Mouse (Mus musculus): ENCODE results near the gene Dock4.

The Dock4 gene

GRCm38 (mm10) chr12:40745501-40745900 is 299.7 kb downstream of the Dock4 start:
- no peak for DNase-seq (ENCODE audit: extremely low read depth, low read depth)

- no peak for DNase-seq (ENCODE audit: extremely low read depth, low read depth)
These were observed 300.3 kb downstream of the Dock4 start for GRCm38 (mm10) chr12:40746081-40746480.

GRCm38 (mm10) chr12:40759281-40759680 is 313.5 kb downstream of the Dock4 start:
- no peak for DNase-seq (ENCODE audit: extremely low read depth, low read depth)

GRCm38 (mm10) chr12:40767258-40767816 is 321.6 kb downstream of the Dock4 start:
- DNase-seq (ENCODE audit: extremely low read depth, low read depth), result no peak

- no peak for DNase-seq (ENCODE audit: extremely low read depth, low read depth)
These were observed 327.3 kb downstream of the Dock4 start for GRCm38 (mm10) chr12:40773091-40773490.

GRCm38 (mm10) chr12:40781554-40781953 is 335.8 kb downstream of the Dock4 start:
- DNase-seq (ENCODE audit: extremely low read depth, low read depth), result no peak

GRCm38 (mm10) chr12:40788621-40789111 is 342.9 kb downstream of the Dock4 start:
- no peak for DNase-seq (ENCODE audit: extremely low read depth, low read depth)

- DNase-seq (ENCODE audit: extremely low read depth, low read depth), result no peak
These were observed 343.9 kb downstream of the Dock4 start for GRCm38 (mm10) chr12:40789379-40790361.

- no peak for DNase-seq (ENCODE audit: extremely low read depth, low read depth)
These were observed 345.5 kb downstream of the Dock4 start for GRCm38 (mm10) chr12:40791221-40791620.

GRCm38 (mm10) chr12:40792184-40792650 is 346.5 kb downstream of the Dock4 start:
- no peak for DNase-seq (ENCODE audit: extremely low read depth, low read depth)

GRCm38 (mm10) chr12:40794066-40794465 is 348.3 kb downstream of the Dock4 start:
- DNase-seq (ENCODE audit: extremely low read depth, low read depth), result no peak

GRCm38 (mm10) chr12:40794756-40795155 is 349.0 kb downstream of the Dock4 start:
- no peak for DNase-seq (ENCODE audit: extremely low read depth, low read depth)

GRCm38 (mm10) chr12:40795768-40796167 is 350.0 kb downstream of the Dock4 start:
- DNase-seq (ENCODE audit: extremely low read depth, low read depth), result no peak

GRCm38 (mm10) chr12:40796813-40797491 is 351.2 kb downstream of the Dock4 start:
- DNase-seq (ENCODE audit: extremely low read depth, low read depth), result no peak

GRCm38 (mm10) chr12:40797561-40798343 is 352.0 kb downstream of the Dock4 start:
- DNase-seq (ENCODE audit: extremely low read depth, low read depth), result no peak

- DNase-seq (ENCODE audit: extremely low read depth, low read depth), result no peak
These were observed 352.7 kb downstream of the Dock4 start for GRCm38 (mm10) chr12:40798344-40799017.

- no peak for DNase-seq (ENCODE audit: extremely low read depth, low read depth)
These were observed 355.7 kb downstream of the Dock4 start for GRCm38 (mm10) chr12:40801456-40801855.

GRCm38 (mm10) chr12:40805257-40805656 is 359.5 kb downstream of the Dock4 start:
- no peak for DNase-seq (ENCODE audit: extremely low read depth, low read depth)

- DNase-seq (ENCODE audit: extremely low read depth, low read depth), result no peak
These were observed 362.2 kb downstream of the Dock4 start for GRCm38 (mm10) chr12:40807916-40808315.

- no peak for DNase-seq (ENCODE audit: extremely low read depth, low read depth)
These were observed 367.7 kb downstream of the Dock4 start for GRCm38 (mm10) chr12:40813474-40813873.

Measured in MEL-GATA-1-ER (cell line).